In genomic region chr17:7170304-7171295, GRCm38 (mm10) we compare ENCODE assay signal across 8 mouse cellular contexts. TPM values are rescaled to one million over a fixed set of nuclear protein-coding genes. Genes with fewer than 3 reads are reported as not detected.
DNase-seq lines count a peak whose midpoint lies in the region; ATAC-seq lines count a peak whose summit lies in the region.

No protein-coding gene starts in this region.

- H3K4me3 ChIP-seq in intestine, embryonic 15.5 days (replicated peaks), result peak overlapping the region; percentile 88

- WGBS in intestine, embryonic 15.5 days, result 3% methylated on average over 43 of the region's 43 CpGs

- no peak for DNase-seq in frontal cortex, adult 2 months (ENCODE audit: extremely low spot score in 1 of 2, low spot score in 1 of 2)
- peak; percentile 17 for DNase-seq in CD4-positive helper T cell, adult 2 months (ENCODE audit: low read depth, low spot score)
- peak; percentile 54 for DNase-seq in embryo, embryonic 10.5 days (ENCODE audit: low spot score)
- peak; percentile 33 for DNase-seq in lung, postnatal 14 days
- DNase-seq in frontal cortex, postnatal 10 days (ENCODE audit: low spot score in 2 of 2), result no peak
- no peak for DNase-seq in layer of hippocampus, postnatal 36 days

- peak; percentile 32 for ATAC-seq in frontal cortex, adult (ENCODE audit: low TSS enrichment)
- ATAC-seq in intestine, embryonic 15.5 days, result peak; percentile 32

- H3K9ac ChIP-seq in intestine, embryonic 15.5 days, result peak overlapping the region; percentile 67

- peak overlapping the region; percentile 94 for H3K4me2 ChIP-seq in intestine, embryonic 15.5 days (replicated peaks)

- peaks cover 13% of the 10 kb centered on the region for H3K4me1 ChIP-seq in intestine, embryonic 15.5 days (replicated peaks)

- H3K9me3 ChIP-seq in intestine, embryonic 15.5 days, result no peaks in the 10 kb centered on the region

- peak overlapping the region; percentile 68 for H3K27ac ChIP-seq in intestine, embryonic 15.5 days

- H3K27me3 ChIP-seq in intestine, embryonic 15.5 days (replicated peaks), result no peaks in the 10 kb centered on the region

- H3K36me3 ChIP-seq in intestine, embryonic 15.5 days, result no peaks in the 10 kb centered on the region

RNA-seq across cellular contexts. Expression of gene Rps6ka2, which starts 0.7 kb away (rescaled TPM):
- polyA plus RNA-seq in frontal cortex, adult 2 months (2012; rRNA removed), result 40.8 and 44.1 TPM in 2 replicates
- 8.0 and 8.9 TPM in 2 replicates for polyA plus RNA-seq in intestine, embryonic 15.5 days (2015; fragmentation: Nextera tagmentation; extraction: Ambion mirVana)
- 10 to 100 TPM; 30.5 to 38.3 TPM for total RNA-seq in layer of hippocampus, postnatal 36 days (2021)

Comparison
In these comparisons a context has a peak if more than half of its experiments do, and no peak if none do; other contexts are left out.
1. DNase-seq: peak in CD4-positive helper T cell, adult 2 months (single experiment), embryo, embryonic 10.5 days (single experiment) and lung, postnatal 14 days (single experiment); none in frontal cortex, adult 2 months (0 of 2), frontal cortex, postnatal 10 days (0 of 2) and layer of hippocampus, postnatal 36 days (0 of 2).